Mouse (Mus musculus) MEL (cell line): Measurements from ENCODE around the gene Emd. TPM values are rescaled to one million over a fixed set of nuclear protein-coding genes. Genes with fewer than 3 reads are reported as not detected.
A peak's percentile ranks its signal among the peaks of the same experiment; 100 is the strongest.

ENCODE experiments used
- ELF1 ChIP-seq: IDR thresholded peaks from 2 replicates; pipeline ENCODE4 v1.6.1; 2014; ENCODE audit warnings: low read depth, mild to moderate bottlenecking, inconsistent platforms, low read length, improper control_type of control experiment, moderate library complexity
- HCFC1 ChIP-seq: IDR thresholded peaks from 2 replicates; pipeline ENCODE4 v1.6.1; 2012; ENCODE audit warnings: low read depth, mild to moderate bottlenecking, inconsistent platforms, low read length, improper control_type of control experiment, moderate library complexity
- USF2 ChIP-seq, 2 experiments: IDR thresholded peaks; 2 replicates each; pipeline ENCODE4 v1.6.1; 2011 to 2012; ENCODE audit warnings: improper control_type of control experiment in 2 of 2, low read length in 2 of 2, borderline replicate concordance in 1 of 2, inconsistent platforms in 1 of 2, low read depth in 1 of 2, mild to moderate bottlenecking in 1 of 2; ENCODE audit not compliant: insufficient read depth in 1 of 2
- polyA plus RNA-seq, 2 experiments: library from polyadenylated mRNA; stranded (reverse) in 1 of 2; unstranded in 1 of 2; fragments of >175 nt in 1 of 2; fragments of >200 nt in 1 of 2; gene quantifications; 2 replicates each; pipeline versions ENCODE4 v1.2.1 to v1.2.4; 2012; ENCODE audit warnings: low replicate concordance in 2 of 2, low read depth in 1 of 2; ENCODE audit not compliant: insufficient read length in 2 of 2, insufficient read depth in 1 of 2, missing spikeins in 1 of 2
- total RNA-seq: library from RNA; depleted of rRNA; stranded (reverse); fragments of 300-350 nt; gene quantifications from 2 replicates; pipeline ENCODE4 v1.2.3, GENCODE M21; 2012; rRNA removed

Emd gene
- total and polyA plus RNA-seq, 3 experiments, result 55.5 to 157 (median 130) TPM

DNA sequence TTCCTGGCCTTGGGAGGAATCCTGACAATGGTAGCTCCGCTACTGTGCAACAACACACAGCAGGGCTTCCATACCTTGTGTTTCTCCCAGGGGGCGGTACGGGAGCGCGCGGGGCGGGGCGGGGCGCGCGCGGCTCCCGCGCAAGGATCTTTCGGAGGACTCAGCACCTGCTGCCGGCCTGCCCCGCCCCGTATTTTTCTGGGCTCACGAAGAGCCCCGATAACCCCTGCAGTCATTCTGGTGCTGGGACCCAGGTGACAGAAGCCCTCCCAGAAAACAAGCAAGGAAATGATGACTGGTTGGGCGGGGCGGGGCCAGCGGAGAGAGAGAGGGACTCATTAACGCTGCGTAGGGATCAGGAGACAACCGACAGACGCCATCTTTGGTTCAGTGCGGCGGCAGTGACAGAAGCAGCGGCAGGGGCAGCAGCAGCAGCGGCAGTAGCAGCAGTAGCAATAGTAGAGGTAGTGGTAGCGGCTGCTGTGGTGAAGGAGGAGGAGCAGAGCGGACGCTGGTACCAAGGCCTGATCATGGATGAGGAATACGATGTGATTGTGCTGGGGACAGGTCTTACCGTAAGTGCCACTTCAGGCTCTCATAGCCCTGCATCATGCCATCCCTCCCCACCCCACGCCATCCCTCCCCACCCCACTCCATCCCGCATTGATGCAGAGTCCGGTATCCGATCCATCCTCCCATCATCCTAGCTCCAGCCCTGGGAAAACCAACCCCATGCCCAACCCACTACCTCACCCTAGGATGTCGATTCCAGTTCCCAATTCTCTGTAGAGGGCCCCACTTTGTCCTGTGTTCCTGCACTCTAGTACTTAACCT is 50.6 kb downstream of the Emd start, which contains the start of gene Gdi1 (continued):
- TF ChIP-seq HCFC1 (peak; percentile 66; the same call in 1 of the 2 replicates), ELF1 (no peak), USF2 (IDR thresholded peaks at IDR 0.05; ENCODE audit: borderline replicate concordance in 1 of 2, insufficient read depth in 1 of 2, low read depth in 1 of 2, low read length in 2 of 2) (no peak)

Other genes starting within 250 kb of the Emd start
- gene Irak1, start 230.8 kb upstream of the Emd start, total RNA-seq, result 30.1 and 33.7 TPM in 2 replicates
- 100 to 1,000 TPM in 1 of 2 experiments, not detected in 1; 106 TPM for gene Irak1, start 230.8 kb upstream of the Emd start, polyA plus RNA-seq
- gene Opn1mw, start 127.2 kb upstream of the Emd start, total RNA-seq, result not detected in 2 replicates
- gene Opn1mw, start 127.2 kb upstream of the Emd start, polyA plus RNA-seq, result not detected
- 12.5 and 16.2 TPM in 2 replicates for gene Mecp2, start 119.3 kb upstream of the Emd start, total RNA-seq
- 10 to 100 TPM in 1 of 2 experiments, not detected in 1; 20.7 TPM for gene Mecp2, start 119.3 kb upstream of the Emd start, polyA plus RNA-seq
- not detected in 2 replicates for gene Tex28, start 86.8 kb upstream of the Emd start, total RNA-seq
- not detected for gene Tex28, start 86.8 kb upstream of the Emd start, polyA plus RNA-seq
- not detected in 2 replicates for gene Tktl1, start 77.4 kb upstream of the Emd start, total RNA-seq
- gene Tktl1, start 77.4 kb upstream of the Emd start, polyA plus RNA-seq, result under 1 TPM in 1 of 2 experiments, not detected in 1; 0.04 TPM
- 111 and 155 TPM in 2 replicates for gene Flna, start 4.9 kb upstream of the Emd start, total RNA-seq
- gene Flna, start 4.9 kb upstream of the Emd start, polyA plus RNA-seq, result 100 to 1,000 TPM; 147 to 233 TPM
- gene Rpl10, start 16.1 kb downstream of the Emd start, total RNA-seq, result 3,229 and 3,230 TPM in 2 replicates
- 100 to 1,000 TPM in 1 of 2 experiments, not detected in 1; 232 TPM for gene Rpl10, start 16.1 kb downstream of the Emd start, polyA plus RNA-seq
- 26.1 and 28.0 TPM in 2 replicates for gene Taz, start 27.2 kb downstream of the Emd start, total RNA-seq
- 10 to 100 TPM in 1 of 2 experiments, not detected in 1; 34.1 TPM for gene Taz, start 27.2 kb downstream of the Emd start, polyA plus RNA-seq
- gene Dnase1l1, start 27.6 kb downstream of the Emd start, total RNA-seq, result 5.0 and 5.6 TPM in 2 replicates
- 1 to 10 TPM in 1 of 2 experiments, not detected in 1; 9.5 TPM for gene Dnase1l1, start 27.6 kb downstream of the Emd start, polyA plus RNA-seq
- 31.7 and 41.6 TPM in 2 replicates for gene Atp6ap1, start 42.4 kb downstream of the Emd start, total RNA-seq
- 100 to 1,000 TPM in 1 of 2 experiments, 10 to 100 TPM in 1; 75.5 to 355 TPM for gene Atp6ap1, start 42.4 kb downstream of the Emd start, polyA plus RNA-seq
- gene Gdi1, start 50.3 kb downstream of the Emd start, total RNA-seq, result 5.2 and 6.4 TPM in 2 replicates
- gene Gdi1, start 50.3 kb downstream of the Emd start, polyA plus RNA-seq, result 10 to 100 TPM in 1 of 2 experiments, not detected in 1; 24.5 TPM
- 43.6 and 46.3 TPM in 2 replicates for gene Fam50a, start 58.3 kb downstream of the Emd start, total RNA-seq
- 100 to 1,000 TPM in 1 of 2 experiments, 10 to 100 TPM in 1; 64.8 to 107 TPM for gene Fam50a, start 58.3 kb downstream of the Emd start, polyA plus RNA-seq
- 7.3 and 8.3 TPM in 2 replicates for gene Plxna3, start 74.4 kb downstream of the Emd start, total RNA-seq
- 10 to 100 TPM in 1 of 2 experiments, not detected in 1; 13.7 TPM for gene Plxna3, start 74.4 kb downstream of the Emd start, polyA plus RNA-seq
- 52.7 and 61.7 TPM in 2 replicates for gene Lage3, start 98.9 kb downstream of the Emd start, total RNA-seq
- 10 to 100 TPM in 1 of 2 experiments, not detected in 1; 88.1 TPM for gene Lage3, start 98.9 kb downstream of the Emd start, polyA plus RNA-seq
- 23.4 and 24.0 TPM in 2 replicates for gene Ubl4a, start 118.5 kb downstream of the Emd start, total RNA-seq
- 10 to 100 TPM in 1 of 2 experiments, not detected in 1; 82.4 TPM for gene Ubl4a, start 118.5 kb downstream of the Emd start, polyA plus RNA-seq
- 13.7 and 19.4 TPM in 2 replicates for gene Slc10a3, start 118.7 kb downstream of the Emd start, total RNA-seq
- 10 to 100 TPM in 1 of 2 experiments, not detected in 1; 16.0 TPM for gene Slc10a3, start 118.7 kb downstream of the Emd start, polyA plus RNA-seq
- gene Fam3a, start 138.6 kb downstream of the Emd start, total RNA-seq, result 4.8 and 6.4 TPM in 2 replicates
- 10 to 100 TPM in 1 of 2 experiments, not detected in 1; 14.6 TPM for gene Fam3a, start 138.6 kb downstream of the Emd start, polyA plus RNA-seq
- 26.6 and 29.1 TPM in 2 replicates for gene Ikbkg, start 138.6 kb downstream of the Emd start, total RNA-seq
- 10 to 100 TPM in 1 of 2 experiments, not detected in 1; 21.7 TPM for gene Ikbkg, start 138.6 kb downstream of the Emd start, polyA plus RNA-seq
- 27.9 and 37.0 TPM in 2 replicates for gene G6pdx, start 174.5 kb downstream of the Emd start, total RNA-seq
- gene G6pdx, start 174.5 kb downstream of the Emd start, polyA plus RNA-seq, result 10 to 100 TPM in 1 of 2 experiments, not detected in 1; 54.1 TPM
- not detected in 2 replicates for gene Gm6880, start 226.7 kb downstream of the Emd start, total RNA-seq
- not detected for gene Gm6880, start 226.7 kb downstream of the Emd start, polyA plus RNA-seq